Mouse (Mus musculus): ENCODE data around the gene Lsm14b.

The Lsm14b gene

DNA sequence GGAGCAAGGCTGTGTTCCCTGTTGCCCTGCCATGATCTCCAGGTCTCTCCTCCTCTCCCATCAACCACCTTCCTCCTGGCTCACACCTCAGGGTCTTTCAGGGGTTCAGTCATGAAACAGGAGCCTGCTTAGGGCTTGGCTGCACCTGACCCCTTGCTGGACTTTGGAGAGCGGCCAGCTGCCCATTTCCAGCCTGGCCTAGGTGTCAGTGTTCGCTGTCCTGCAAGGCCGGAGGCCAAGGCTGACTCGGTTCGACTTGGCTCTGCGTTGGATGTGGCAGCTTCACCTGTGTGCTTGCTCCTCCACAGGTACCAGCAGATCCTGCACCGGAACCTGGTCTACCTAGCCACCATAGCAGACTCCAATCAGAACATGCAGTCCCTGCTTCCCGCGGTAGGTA, 28.2 kb downstream of the Lsm14b start:
- no peak for DNase-seq (ENCODE audit: low spot score in 2 of 2)

DNA sequence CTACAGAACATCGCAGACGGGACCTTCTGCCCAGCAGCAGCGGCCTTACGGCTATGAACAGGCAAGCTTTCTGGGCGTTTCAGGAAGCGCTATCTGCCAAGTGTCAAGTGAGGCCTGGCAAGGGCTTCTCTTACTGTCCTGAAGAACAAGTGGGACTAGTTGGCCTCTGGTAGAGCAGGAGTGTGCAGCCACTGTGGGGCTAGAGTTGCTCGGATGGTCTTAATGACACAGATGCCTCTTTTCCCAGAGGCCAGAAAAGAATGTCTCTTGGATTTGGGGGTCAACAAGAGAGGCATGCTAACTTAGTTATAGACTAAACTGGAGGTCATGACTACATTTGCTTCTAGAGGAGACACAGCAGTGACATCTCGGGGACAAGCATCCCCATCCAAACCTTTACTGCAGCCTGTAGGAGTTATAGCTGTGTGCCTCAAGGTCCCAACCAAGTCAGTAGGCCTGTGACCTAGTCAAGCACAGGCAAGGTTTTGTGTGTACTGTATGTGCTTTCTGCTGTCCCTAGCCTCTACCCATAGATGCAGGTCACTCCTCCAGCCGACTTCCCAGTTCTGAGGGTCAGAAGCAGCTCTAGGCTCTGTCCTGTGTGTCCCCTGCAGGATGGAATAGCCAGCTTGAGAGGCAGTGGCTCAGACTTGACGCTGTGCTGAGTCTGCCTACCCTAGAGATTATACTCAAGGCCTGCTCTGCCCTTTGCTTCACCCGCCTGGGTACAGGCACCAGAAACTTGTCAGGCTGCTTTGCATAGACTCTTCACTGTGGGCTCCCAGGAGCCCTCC, 38.7 kb downstream of the Lsm14b start:
- DNase-seq (ENCODE audit: low spot score in 2 of 2) = no peak

DNA sequence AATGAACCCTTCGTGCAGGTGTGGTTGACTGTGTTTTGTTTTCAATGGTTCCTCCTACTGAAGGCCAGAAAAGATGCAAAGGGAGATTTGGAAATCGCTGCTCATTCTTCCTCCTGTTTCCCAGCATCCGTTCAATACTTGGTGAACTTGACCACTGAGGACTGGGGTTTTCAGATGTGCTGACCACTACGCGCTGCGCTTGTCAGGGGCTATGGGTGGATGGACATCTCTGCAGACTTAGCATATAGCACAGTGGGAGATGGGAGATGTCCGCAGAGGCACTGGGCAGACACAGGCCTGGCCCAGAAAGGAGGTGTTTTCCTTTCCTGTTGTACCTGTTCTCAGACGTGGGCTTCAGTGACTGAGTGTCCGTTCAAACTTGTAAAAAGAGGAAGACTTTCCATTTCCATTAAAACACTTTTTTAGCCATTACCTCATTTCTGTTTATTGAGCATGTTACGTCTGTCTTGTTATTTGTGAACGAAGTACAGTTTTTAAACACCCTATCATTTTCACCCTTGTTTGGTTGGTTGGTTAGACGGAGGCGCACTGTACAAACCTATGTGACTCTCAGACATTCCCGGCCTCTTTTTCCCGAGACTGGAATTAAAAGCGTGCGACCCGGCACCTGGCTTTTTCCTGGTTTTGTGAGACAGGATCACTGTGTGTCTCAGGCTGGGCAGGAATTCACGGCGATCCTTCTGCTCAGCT, 45.1 kb downstream of the Lsm14b start:
- DNase-seq (ENCODE audit: low spot score in 2 of 2) = no peak

DNA sequence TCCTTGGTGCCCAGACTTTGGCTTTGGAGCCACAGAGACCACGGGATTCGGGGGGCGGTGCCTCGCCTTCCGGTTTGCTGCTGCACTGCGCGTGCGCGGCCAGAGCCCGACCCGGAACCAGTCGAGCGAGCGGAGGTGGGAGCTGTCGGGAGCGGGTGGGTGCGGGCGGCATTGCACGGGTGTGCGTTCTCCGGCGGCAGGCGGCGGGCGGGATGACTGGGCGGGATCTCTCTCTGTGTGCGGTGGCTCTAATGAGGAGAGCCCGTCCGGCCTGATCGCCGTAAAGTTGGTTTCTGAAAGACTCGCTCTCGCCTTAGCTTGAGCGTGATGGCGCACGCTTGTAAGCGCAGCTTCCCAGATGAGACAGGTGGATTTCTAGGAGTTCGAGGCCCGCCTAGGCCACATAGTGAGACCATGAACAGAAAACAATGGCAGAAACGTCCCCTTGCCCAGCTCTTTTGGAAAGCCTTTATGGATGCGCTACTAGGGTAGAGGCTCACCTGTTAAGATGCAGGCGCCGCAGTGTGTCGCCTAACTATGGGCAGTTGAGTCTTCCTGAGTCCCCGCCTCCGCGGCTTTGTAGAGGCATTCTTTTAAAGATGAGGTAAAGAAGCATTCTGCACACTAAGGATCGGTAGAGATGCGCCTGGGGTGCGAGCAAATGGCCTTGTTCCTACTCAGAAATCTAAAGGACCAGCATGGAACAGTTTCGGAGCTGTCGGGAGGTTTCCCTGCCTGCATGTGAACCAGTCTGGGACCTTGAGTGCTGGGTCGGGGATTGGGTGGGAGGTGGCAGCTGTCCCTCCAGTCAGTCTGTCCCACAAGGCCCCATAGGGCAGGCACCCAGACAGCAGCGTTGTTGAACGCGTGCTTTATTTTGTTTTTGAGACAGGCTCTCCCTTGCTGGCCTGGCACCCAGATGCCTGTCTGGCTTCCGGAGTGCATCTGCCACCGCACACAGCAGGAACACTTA, 46.0 kb downstream of the Lsm14b start, which contains the start of gene Mtg2:
TSS of gene Mtg2 (plus strand) at position 108 of the 973 bp plus-strand sequence.
- peak; percentile 89 to 90 for DNase-seq (ENCODE audit: low spot score in 2 of 2)

DNA sequence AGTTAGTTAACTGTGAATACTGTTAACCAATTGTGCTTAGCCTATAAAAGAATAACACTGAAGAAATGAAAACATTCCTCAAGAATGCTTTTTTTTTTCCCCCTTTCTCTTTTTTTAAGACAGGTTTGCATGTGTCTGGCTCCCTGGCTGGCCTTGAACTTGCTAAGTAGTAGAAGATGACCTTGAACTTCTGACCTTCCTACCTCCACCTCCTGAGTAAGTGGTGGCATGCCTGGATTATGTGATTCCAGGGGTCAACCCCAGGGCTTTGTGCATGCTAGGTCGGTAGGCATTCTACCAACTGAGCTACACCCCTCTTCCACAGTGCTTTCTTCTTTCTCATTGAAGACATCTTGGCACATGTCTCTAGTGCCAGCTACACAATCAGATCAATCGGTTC, 46.9 kb downstream of the Lsm14b start:
- no peak for DNase-seq (ENCODE audit: low spot score in 2 of 2)

DNA sequence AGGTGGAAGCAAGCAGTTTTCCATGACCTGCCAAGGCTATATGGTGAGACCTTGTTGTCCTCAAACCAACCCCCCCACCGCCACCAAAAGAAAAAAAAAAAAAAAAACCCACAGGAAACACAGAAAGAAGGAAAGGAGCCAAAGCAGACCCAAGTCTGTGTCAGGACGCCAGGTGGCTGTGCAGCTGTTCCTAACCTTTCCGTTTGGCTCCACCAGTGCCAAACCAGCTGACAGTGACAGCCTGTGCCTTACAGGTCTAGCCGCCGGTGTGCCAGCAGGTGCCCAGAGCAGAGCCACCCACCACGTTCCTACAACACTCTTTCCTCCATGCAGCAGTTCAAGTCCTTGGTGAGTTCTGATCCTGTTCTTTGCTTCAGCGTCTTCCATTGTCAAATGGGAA, 48.1 kb downstream of the Lsm14b start:
- DNase-seq (ENCODE audit: low spot score in 2 of 2) = no peak

DNA sequence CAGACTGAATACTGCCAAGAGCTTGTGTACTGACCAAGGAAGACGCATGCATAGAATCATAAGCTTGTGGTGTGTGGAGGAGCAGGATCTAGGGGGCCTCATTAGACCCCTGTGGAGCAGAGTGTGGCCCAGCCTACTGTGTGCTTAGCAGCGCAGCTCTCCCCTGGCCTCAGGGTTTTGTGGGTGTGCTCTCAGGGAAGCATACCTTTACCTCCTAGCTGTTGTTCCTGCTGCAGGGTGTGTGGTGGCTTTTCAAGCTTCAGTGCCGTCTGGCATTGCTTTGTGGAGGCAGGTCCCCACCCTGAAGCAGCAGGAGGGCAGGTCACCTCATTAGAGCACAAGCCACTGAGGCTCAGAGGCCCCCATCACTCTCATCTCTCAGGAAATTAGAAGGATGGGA, 52.8 kb downstream of the Lsm14b start:
- DNase-seq (ENCODE audit: low spot score in 2 of 2) = no peak

DNA sequence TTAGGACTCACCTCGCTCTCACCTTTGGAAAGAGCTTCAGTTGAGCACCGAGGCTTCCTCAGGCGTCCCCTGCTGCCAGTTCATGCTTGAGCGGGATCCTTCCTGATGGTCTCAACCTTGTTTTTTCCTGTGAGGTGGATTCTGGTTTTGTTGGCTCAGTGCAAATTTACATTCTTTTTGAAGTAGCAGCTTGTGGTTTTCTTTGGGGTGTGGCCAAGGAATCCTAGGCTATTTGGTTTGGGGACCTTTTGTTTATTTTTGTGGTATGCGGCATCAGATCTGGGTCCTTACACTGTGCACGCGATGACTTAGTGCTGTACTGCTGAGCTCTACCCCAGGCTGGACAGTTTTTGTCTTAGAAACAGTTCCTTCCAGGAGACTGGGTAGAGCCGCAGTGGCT, 55.9 kb downstream of the Lsm14b start:
- DNase-seq (ENCODE audit: low spot score in 2 of 2) = no peak

DNA sequence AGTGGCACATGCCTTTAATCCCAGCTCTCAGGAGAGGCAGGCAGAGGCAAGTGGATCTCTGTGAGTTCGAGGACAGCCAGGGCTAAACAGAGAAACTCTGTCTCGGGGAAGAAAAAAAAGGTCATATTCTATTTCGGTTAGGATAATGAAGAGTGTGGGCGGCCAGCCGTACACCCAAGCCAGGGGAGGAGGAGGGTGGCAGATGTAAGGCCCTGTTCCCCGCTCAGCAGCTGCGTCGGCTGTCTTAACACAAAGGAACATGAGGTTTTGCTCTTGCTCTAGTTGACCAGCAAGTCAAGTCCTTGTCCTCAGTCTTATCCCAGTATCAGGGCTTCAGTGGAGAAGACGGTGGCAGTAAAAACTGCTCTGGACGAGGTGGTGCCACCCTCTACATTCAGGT, 58.3 kb downstream of the Lsm14b start:
- no peak for DNase-seq (ENCODE audit: low spot score in 2 of 2)

DNA sequence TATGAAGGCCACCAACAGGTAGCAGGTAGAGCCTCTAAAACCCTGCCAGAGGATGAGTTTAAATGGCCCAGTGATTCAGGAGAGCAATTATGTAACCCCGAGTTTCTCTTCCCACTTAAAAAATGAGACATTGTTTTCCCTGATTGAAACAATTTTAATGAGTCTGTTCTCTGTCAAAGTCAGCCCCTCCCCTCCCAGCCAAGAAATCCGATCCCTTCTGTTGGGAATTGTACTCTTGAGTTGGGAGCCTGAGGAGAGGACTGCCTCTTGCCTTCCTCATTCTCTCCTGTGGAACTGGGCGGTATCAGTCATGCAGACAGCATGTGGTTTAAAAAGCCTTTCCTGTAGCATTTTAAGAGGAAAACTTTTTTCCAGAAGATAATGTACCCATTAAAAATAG, 59.8 kb downstream of the Lsm14b start:
- no peak for DNase-seq (ENCODE audit: low spot score in 2 of 2)

All from spleen, postnatal 36 days (tissue).